Mouse (Mus musculus): ENCODE results near the gene Fam178b.

DNA sequence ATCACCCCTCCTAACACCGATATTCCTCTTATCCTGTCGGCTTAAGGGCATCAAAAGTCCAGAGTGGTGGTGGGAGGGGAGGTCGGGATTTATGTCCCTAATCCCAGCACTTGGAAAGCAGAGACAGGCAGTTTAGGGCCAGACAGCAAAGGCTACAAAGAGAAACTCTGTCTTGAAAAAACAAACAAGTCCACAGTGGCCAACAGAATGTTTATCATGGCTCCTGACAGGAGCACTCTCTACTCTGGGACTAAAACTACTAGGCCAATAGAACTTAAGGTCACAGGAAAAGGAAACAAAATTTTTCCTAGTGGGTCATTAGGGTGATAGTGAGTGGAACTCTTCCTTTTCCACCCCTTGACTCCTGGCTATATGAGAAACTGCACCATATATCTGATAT lies 8.0 kb downstream of the Fam178b start:
- TF ChIP-seq POLR2A (IDR thresholded peaks at IDR 0.05; ENCODE audit: borderline replicate concordance, insufficient read depth, low read length) (no peak), CTCF (IDR thresholded peaks at IDR 0.05; ENCODE audit: borderline replicate concordance, insufficient read depth, low read depth, low read length) (no peak)

Data from cerebellum, adult 2 months (tissue).